Comparison of ENCODE assay signal across 19 mouse cellular contexts in the genomic region with DNA sequence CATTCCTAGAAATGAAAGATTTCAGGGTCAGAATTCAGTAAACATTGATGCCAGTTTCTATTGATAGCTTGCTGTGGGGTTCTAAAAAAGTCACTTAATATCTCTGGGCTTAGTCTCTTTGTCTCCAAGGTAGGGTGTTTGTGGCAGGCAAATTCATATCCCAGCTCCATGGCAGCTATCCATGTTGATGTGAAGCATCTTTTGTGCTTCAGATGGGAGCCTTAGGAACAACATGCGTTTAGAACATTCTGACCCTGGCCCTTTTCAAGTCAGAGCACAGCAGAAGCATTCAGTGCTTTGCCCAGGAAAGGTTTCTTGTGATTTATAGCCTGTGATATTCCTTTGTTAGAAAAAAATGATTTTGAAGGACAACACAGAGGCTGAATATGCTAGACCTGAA.
DNase-seq lines count a peak whose midpoint lies in the region; ATAC-seq lines count a peak whose summit lies in the region.
"Had no signal": no experiment of that assay in that cellular context is flagged by ENCODE, and none has a peak within 500 bp of the region (broad histone marks: within the 10 kb centered on the region; RNA-seq: fewer than 3 reads in every experiment).

No protein-coding gene starts in this region.

- no peaks in the 10 kb centered on the region for H3K36me3 ChIP-seq in hindbrain, embryonic 10.5 days
- no peaks in the 10 kb centered on the region for H3K36me3 ChIP-seq in hindbrain, embryonic 16.5 days (ENCODE audit: control insufficient read depth, insufficient read depth, low read length)
- H3K36me3 ChIP-seq in embryonic facial prominence, embryonic 10.5 days (replicated peaks) = no peaks in the 10 kb centered on the region
- no peaks in the 10 kb centered on the region for H3K36me3 ChIP-seq in forebrain, embryonic 12.5 days (replicated peaks)
- H3K36me3 ChIP-seq in midbrain, embryonic 15.5 days (replicated peaks) = no peaks in the 10 kb centered on the region
- H3K36me3 ChIP-seq: embryonic facial prominence, embryonic 15.5 days; intestine, embryonic 15.5 days; limb, embryonic 12.5 days; liver, embryonic 12.5 days had no signal

- H3K27ac ChIP-seq in hindbrain, embryonic 10.5 days = peak overlapping the region; percentile 73
- H3K27ac ChIP-seq in hindbrain, embryonic 16.5 days (ENCODE audit: low read depth, low read length) = no peak overlapping the region
- peak overlapping the region; percentile 66 for H3K27ac ChIP-seq in embryonic facial prominence, embryonic 10.5 days (replicated peaks)
- peak overlapping the region; percentile 36 for H3K27ac ChIP-seq in forebrain, embryonic 12.5 days
- H3K27ac ChIP-seq in midbrain, embryonic 15.5 days = peak overlapping the region; percentile 22; the same call in 1 of the 2 replicates
- H3K27ac ChIP-seq: embryonic facial prominence, embryonic 15.5 days; intestine, embryonic 15.5 days; limb, embryonic 12.5 days; liver, embryonic 12.5 days had no signal

- H3K4me3 ChIP-seq in hindbrain, embryonic 10.5 days = no peak overlapping the region
- no peak overlapping the region for H3K4me3 ChIP-seq in hindbrain, embryonic 16.5 days (ENCODE audit: low read length)
- no peak overlapping the region for H3K4me3 ChIP-seq in embryonic facial prominence, embryonic 10.5 days
- no peak overlapping the region for H3K4me3 ChIP-seq in forebrain, embryonic 12.5 days (replicated peaks)
- no peak overlapping the region for H3K4me3 ChIP-seq in midbrain, embryonic 15.5 days
- H3K4me3 ChIP-seq: embryonic facial prominence, embryonic 15.5 days; intestine, embryonic 15.5 days; limb, embryonic 12.5 days; liver, embryonic 12.5 days; megakaryocyte, embryonic 14.5 days; myocyte had no signal

- H3K9ac ChIP-seq in hindbrain, embryonic 16.5 days (ENCODE audit: low read depth, low read length) = no peak overlapping the region
- no peak overlapping the region for H3K9ac ChIP-seq in forebrain, embryonic 12.5 days
- H3K9ac ChIP-seq in midbrain, embryonic 15.5 days = no peak overlapping the region
- H3K9ac ChIP-seq: embryonic facial prominence, embryonic 15.5 days; intestine, embryonic 15.5 days; limb, embryonic 12.5 days; liver, embryonic 12.5 days had no signal

- H3K9me3 ChIP-seq in hindbrain, embryonic 10.5 days = no peaks in the 10 kb centered on the region
- H3K9me3 ChIP-seq in hindbrain, embryonic 16.5 days (ENCODE audit: control insufficient read depth, low read length) = no peaks in the 10 kb centered on the region
- no peaks in the 10 kb centered on the region for H3K9me3 ChIP-seq in embryonic facial prominence, embryonic 10.5 days
- H3K9me3 ChIP-seq in forebrain, embryonic 12.5 days = no peaks in the 10 kb centered on the region
- H3K9me3 ChIP-seq in midbrain, embryonic 15.5 days = no peaks in the 10 kb centered on the region
- H3K9me3 ChIP-seq: embryonic facial prominence, embryonic 15.5 days; intestine, embryonic 15.5 days; limb, embryonic 12.5 days; liver, embryonic 12.5 days had no signal

- no peak overlapping the region for H3K4me2 ChIP-seq in hindbrain, embryonic 16.5 days (ENCODE audit: low read length)
- H3K4me2 ChIP-seq in forebrain, embryonic 12.5 days = peak overlapping the region; percentile 30; the same call in 1 of the 2 replicates
- no peak overlapping the region for H3K4me2 ChIP-seq in midbrain, embryonic 15.5 days
- H3K4me2 ChIP-seq: intestine, embryonic 15.5 days; limb, embryonic 12.5 days; liver, embryonic 12.5 days had no signal

- H3K27me3 ChIP-seq in hindbrain, embryonic 10.5 days (ENCODE audit: insufficient read depth, poor library complexity, severe bottlenecking) = no peaks in the 10 kb centered on the region
- H3K27me3 ChIP-seq in hindbrain, embryonic 16.5 days (replicated peaks; ENCODE audit: control insufficient read depth, insufficient read depth, low read length) = no peaks in the 10 kb centered on the region
- no peaks in the 10 kb centered on the region for H3K27me3 ChIP-seq in embryonic facial prominence, embryonic 10.5 days (replicated peaks; ENCODE audit: low read depth, poor library complexity, severe bottlenecking)
- H3K27me3 ChIP-seq in forebrain, embryonic 12.5 days = no peaks in the 10 kb centered on the region
- H3K27me3 ChIP-seq in midbrain, embryonic 15.5 days (replicated peaks) = no peaks in the 10 kb centered on the region
- H3K27me3 ChIP-seq: embryonic facial prominence, embryonic 15.5 days; intestine, embryonic 15.5 days; limb, embryonic 12.5 days; liver, embryonic 12.5 days; megakaryocyte, embryonic 14.5 days had no signal

- no peak for ATAC-seq in hindbrain, embryonic 16.5 days
- no peak for ATAC-seq in forebrain, embryonic 12.5 days (ENCODE audit: low FRiP score)
- peak; percentile 34; the same call in 1 of the 2 replicates for ATAC-seq in midbrain, embryonic 15.5 days (replicated peaks)
- no peak for ATAC-seq in activated CD4-positive, CD25-positive, alpha-beta regulatory T cell, adult 4 months
- ATAC-seq: intestine, embryonic 15.5 days; liver, embryonic 12.5 days had no signal

- 60% methylated on average over 1 of the region's 1 CpGs for WGBS in hindbrain, embryonic 10.5 days
- WGBS in hindbrain, embryonic 16.5 days = 38% methylated on average over 1 of the region's 1 CpGs
- 67% methylated on average over 1 of the region's 1 CpGs for WGBS in embryonic facial prominence, embryonic 10.5 days
- 67% methylated on average over 1 of the region's 1 CpGs for WGBS in forebrain, embryonic 12.5 days
- 26% methylated on average over 1 of the region's 1 CpGs for WGBS in midbrain, embryonic 15.5 days

- no peak for DNase-seq in hindbrain, embryonic 10.5 days (ENCODE audit: low spot score)
- no peak for DNase-seq in embryonic facial prominence, embryonic 10.5 days (ENCODE audit: low spot score)
- no peak for DNase-seq in thymus, postnatal 25 days
- DNase-seq: adrenal gland, adult 2 months; B cell, adult 2 months; cerebellum, adult 8-10 months; lung, adult 2 months; right cerebral cortex, adult 18-20 months; thymus, postnatal 4 days had no signal

- peaks cover 14% of the 10 kb centered on the region for H3K4me1 ChIP-seq in hindbrain, embryonic 10.5 days (replicated peaks)
- H3K4me1 ChIP-seq in hindbrain, embryonic 16.5 days (ENCODE audit: control insufficient read depth, insufficient read depth, low read depth, low read length) = peaks cover 7% of the 10 kb centered on the region
- H3K4me1 ChIP-seq in embryonic facial prominence, embryonic 10.5 days = peaks cover 11% of the 10 kb centered on the region
- peaks cover 24% of the 10 kb centered on the region for H3K4me1 ChIP-seq in forebrain, embryonic 12.5 days
- peaks cover 16% of the 10 kb centered on the region; the same call in 1 of the 2 replicates for H3K4me1 ChIP-seq in midbrain, embryonic 15.5 days
- H3K4me1 ChIP-seq: intestine, embryonic 15.5 days; liver, embryonic 12.5 days; megakaryocyte, embryonic 14.5 days had no signal
